Mouse (Mus musculus): ENCODE data around the gene Foxn3.

- TF ChIP-seq CTCF (IDR thresholded peaks at IDR 0.05; ENCODE audit: extremely low read depth, insufficient read depth, insufficient read length, insufficient replicate concordance) (no peak), POLR2A (IDR thresholded peaks at IDR 0.05; ENCODE audit: low read depth, low read length) (no peak)
Measured at GRCm38 (mm10) chr12:99343378-99343777, 220.0 kb downstream of the Foxn3 start.

All from spleen, adult 2 months (tissue).